Comparison of ENCODE assay signal across 31 mouse cellular contexts in genomic region chr3:66373807-66374575, GRCm38 (mm10).
DNase-seq lines count a peak whose midpoint lies in the region; ATAC-seq and TF ChIP-seq lines count a peak whose summit lies in the region.
"Had no signal": no experiment of that assay in that cellular context is flagged by ENCODE, and none has a peak within 500 bp of the region (broad histone marks: within the 10 kb centered on the region; RNA-seq: fewer than 3 reads in every experiment).

No protein-coding gene starts in this region.

- peak; percentile 11 for DNase-seq in adrenal gland, adult 2 months
- no peak for DNase-seq in adrenal gland, postnatal 14 days
- DNase-seq in embryonic facial prominence, embryonic 11.5 days (ENCODE audit: low spot score) = peak; percentile 64
- DNase-seq in frontal cortex, adult 2 months (ENCODE audit: extremely low spot score in 1 of 2, low spot score in 1 of 2) = no peak
- DNase-seq in heart, adult 2 months = no peak
- DNase-seq: adrenal gland, postnatal 36 days; cerebellum, adult 18-20 months; cerebellum, postnatal 25 days; gastrocnemius, postnatal 10 days; heart, postnatal 14 days; kidney, adult 2 months; lung, postnatal 4 days; right cerebral cortex, adult 18-20 months; spleen, adult 18-20 months; thymus, adult 18-20 months; thymus, postnatal 25 days had no signal

- no peak for TF ChIP-seq EP300 in heart, adult 2 months (IDR thresholded peaks at IDR 0.05; ENCODE audit: insufficient read depth, low read depth, low read length)

- no peak for TF ChIP-seq CTCF in embryonic fibroblast, embryonic 13.5 days (IDR thresholded peaks at IDR 0.05; ENCODE audit: borderline replicate concordance, insufficient read depth, low read length)
- no peak for TF ChIP-seq CTCF in heart, adult 2 months (IDR thresholded peaks at IDR 0.05)

- H3K9me3 ChIP-seq in embryonic facial prominence, embryonic 11.5 days (replicated peaks; ENCODE audit: control insufficient read depth, low read length) = no peaks in the 10 kb centered on the region
- H3K9me3 ChIP-seq in limb, embryonic 12.5 days = no peaks in the 10 kb centered on the region
- H3K9me3 ChIP-seq in forebrain, embryonic 16.5 days (ENCODE audit: control insufficient read depth, low read length) = no peaks in the 10 kb centered on the region
- H3K9me3 ChIP-seq: forebrain, embryonic 10.5 days; forebrain, embryonic 15.5 days; G1E; hindbrain, embryonic 10.5 days; hindbrain, embryonic 15.5 days; lung, embryonic 15.5 days; megakaryocyte, embryonic 14.5 days; midbrain, embryonic 12.5 days; neural tube, embryonic 12.5 days had no signal

- H3K27ac ChIP-seq in embryonic facial prominence, embryonic 11.5 days (replicated peaks; ENCODE audit: low read depth, low read length) = 0 out of 2 replicates have a peak overlapping the region, but pooled peaks have one; percentile 6
- H3K27ac ChIP-seq in embryonic fibroblast, embryonic 13.5 days (ENCODE audit: insufficient read depth, low read length) = peak overlapping the region; percentile 100
- peak overlapping the region; percentile 53 for H3K27ac ChIP-seq in limb, embryonic 12.5 days
- no peak overlapping the region for H3K27ac ChIP-seq in heart, adult 2 months
- H3K27ac ChIP-seq in forebrain, embryonic 16.5 days (ENCODE audit: low read length) = no peak overlapping the region
- H3K27ac ChIP-seq: forebrain, embryonic 10.5 days; forebrain, embryonic 15.5 days; hindbrain, embryonic 10.5 days; hindbrain, embryonic 15.5 days; kidney, postnatal 0 days; lung, embryonic 15.5 days; midbrain, embryonic 12.5 days; neural tube, embryonic 12.5 days had no signal

- TF ChIP-seq POLR2A in embryonic fibroblast, embryonic 13.5 days (IDR thresholded peaks at IDR 0.05; ENCODE audit: low read depth, low read length) = no peak
- no peak for TF ChIP-seq POLR2A in heart, adult 2 months (IDR thresholded peaks at IDR 0.05; ENCODE audit: insufficient read depth, low read depth, low read length)

- H3K4me3 ChIP-seq in embryonic facial prominence, embryonic 11.5 days (ENCODE audit: low read depth, low read length) = no peak overlapping the region
- no peak overlapping the region for H3K4me3 ChIP-seq in embryonic fibroblast, embryonic 13.5 days (ENCODE audit: insufficient read depth, low read length)
- no peak overlapping the region for H3K4me3 ChIP-seq in limb, embryonic 12.5 days (replicated peaks)
- H3K4me3 ChIP-seq in heart, adult 2 months = no peak overlapping the region
- no peak overlapping the region for H3K4me3 ChIP-seq in forebrain, embryonic 16.5 days (replicated peaks; ENCODE audit: low read length)
- H3K4me3 ChIP-seq: forebrain, embryonic 10.5 days; forebrain, embryonic 15.5 days; hindbrain, embryonic 10.5 days; hindbrain, embryonic 15.5 days; lung, embryonic 15.5 days; megakaryocyte, embryonic 14.5 days; midbrain, embryonic 12.5 days; myocyte; neural tube, embryonic 12.5 days had no signal

- ATAC-seq in embryonic facial prominence, embryonic 11.5 days (replicated peaks; ENCODE audit: insufficient number of reproducible peaks, low FRiP score, low TSS enrichment, low read depth) = peak; percentile 70; the same call in 1 of the 2 replicates
- ATAC-seq in limb, embryonic 12.5 days (ENCODE audit: insufficient number of reproducible peaks, insufficient read depth, low FRiP score, low TSS enrichment, low read depth) = peak; percentile 53; the same call in 1 of the 2 replicates
- no peak for ATAC-seq in forebrain, embryonic 16.5 days
- ATAC-seq: forebrain, embryonic 15.5 days; Patski had no signal

- intact Hi-C loops in heart, adult 2 months (cut with DNase I) = no loop called here

- H3K79me2 ChIP-seq in heart, adult 2 months (replicated peaks; ENCODE audit: control insufficient read depth, insufficient read depth, low read length) = no peaks in the 10 kb centered on the region

- H3K36me3 ChIP-seq in embryonic facial prominence, embryonic 11.5 days (replicated peaks; ENCODE audit: control insufficient read depth, insufficient read depth, low read depth, low read length) = no peaks in the 10 kb centered on the region
- H3K36me3 ChIP-seq in limb, embryonic 12.5 days = no peaks in the 10 kb centered on the region
- H3K36me3 ChIP-seq in heart, adult 2 months (ENCODE audit: control insufficient read depth, insufficient read depth, low read length) = no peaks in the 10 kb centered on the region
- no peaks in the 10 kb centered on the region for H3K36me3 ChIP-seq in forebrain, embryonic 16.5 days (ENCODE audit: control insufficient read depth, insufficient read depth)
- H3K36me3 ChIP-seq: forebrain, embryonic 10.5 days; forebrain, embryonic 15.5 days; G1E; hindbrain, embryonic 10.5 days; hindbrain, embryonic 15.5 days; lung, embryonic 15.5 days; midbrain, embryonic 12.5 days; neural tube, embryonic 12.5 days had no signal

- 46% methylated on average over 8 of the region's 8 CpGs for WGBS in embryonic facial prominence, embryonic 11.5 days
- 27% methylated on average over 8 of the region's 8 CpGs for WGBS in limb, embryonic 12.5 days
- WGBS in heart, adult 2 months = 74% methylated on average over 8 of the region's 8 CpGs
- WGBS in forebrain, embryonic 16.5 days = 90% methylated on average over 8 of the region's 8 CpGs

- H3K4me1 ChIP-seq in embryonic facial prominence, embryonic 11.5 days (ENCODE audit: control insufficient read depth, insufficient read depth, low read length) = no peaks in the 10 kb centered on the region
- H3K4me1 ChIP-seq in embryonic fibroblast, embryonic 13.5 days (ENCODE audit: control insufficient read depth, insufficient read depth, low read length) = peaks cover 17% of the 10 kb centered on the region
- H3K4me1 ChIP-seq in limb, embryonic 12.5 days (replicated peaks) = peaks cover 54% of the 10 kb centered on the region
- H3K4me1 ChIP-seq in heart, adult 2 months (ENCODE audit: control insufficient read depth, insufficient read depth, low read length) = no peaks in the 10 kb centered on the region
- H3K4me1 ChIP-seq in forebrain, embryonic 16.5 days (replicated peaks; ENCODE audit: control insufficient read depth, insufficient read depth, low read length) = no peaks in the 10 kb centered on the region
- H3K4me1 ChIP-seq: forebrain, embryonic 10.5 days; forebrain, embryonic 15.5 days; hindbrain, embryonic 10.5 days; hindbrain, embryonic 15.5 days; lung, embryonic 15.5 days; megakaryocyte, embryonic 14.5 days; midbrain, embryonic 12.5 days; neural tube, embryonic 12.5 days had no signal

- H3K9ac ChIP-seq in embryonic facial prominence, embryonic 11.5 days (replicated peaks; ENCODE audit: low read length) = no peak overlapping the region
- H3K9ac ChIP-seq in limb, embryonic 12.5 days (replicated peaks) = no peak overlapping the region
- H3K9ac ChIP-seq in heart, adult 2 months (ENCODE audit: low read depth, low read length) = no peak overlapping the region
- no peak overlapping the region for H3K9ac ChIP-seq in forebrain, embryonic 16.5 days (replicated peaks; ENCODE audit: low read depth, low read length)
- H3K9ac ChIP-seq: forebrain, embryonic 15.5 days; hindbrain, embryonic 15.5 days; lung, embryonic 15.5 days; midbrain, embryonic 12.5 days; neural tube, embryonic 12.5 days had no signal

- no peaks in the 10 kb centered on the region for H3K27me3 ChIP-seq in embryonic facial prominence, embryonic 11.5 days (ENCODE audit: control insufficient read depth, insufficient read depth, low read length)
- 0 out of 2 replicates have a peak, but pooled peaks cover 5% of the 10 kb centered on the region for H3K27me3 ChIP-seq in limb, embryonic 12.5 days
- no peaks in the 10 kb centered on the region for H3K27me3 ChIP-seq in heart, adult 2 months (ENCODE audit: control insufficient read depth, insufficient read depth, low read length)
- no peaks in the 10 kb centered on the region; the same call in 1 of the 2 replicates for H3K27me3 ChIP-seq in forebrain, embryonic 16.5 days (replicated peaks; ENCODE audit: control insufficient read depth, insufficient read depth, low read length)
- H3K27me3 ChIP-seq: forebrain, embryonic 15.5 days; hindbrain, embryonic 15.5 days; lung, embryonic 15.5 days; megakaryocyte, embryonic 14.5 days; midbrain, embryonic 12.5 days; neural tube, embryonic 12.5 days had no signal

- no peak overlapping the region for H3K4me2 ChIP-seq in embryonic facial prominence, embryonic 11.5 days (ENCODE audit: low read depth, low read length)
- H3K4me2 ChIP-seq in limb, embryonic 12.5 days = peak overlapping the region; percentile 1; the same call in 1 of the 2 replicates
- no peak overlapping the region for H3K4me2 ChIP-seq in forebrain, embryonic 16.5 days (ENCODE audit: low read length)
- H3K4me2 ChIP-seq: forebrain, embryonic 15.5 days; hindbrain, embryonic 15.5 days; lung, embryonic 15.5 days; midbrain, embryonic 12.5 days; neural tube, embryonic 12.5 days had no signal

Comparison
In these comparisons a context has a peak if more than half of its experiments do, and no peak if none do; other contexts are left out.
1. DNase-seq: peak in adrenal gland, adult 2 months (single experiment) and embryonic facial prominence, embryonic 11.5 days (single experiment); none in adrenal gland, postnatal 14 days (single experiment), frontal cortex, adult 2 months (0 of 2) and heart, adult 2 months (0 of 2).
2. H3K27ac ChIP-seq: peak in embryonic facial prominence, embryonic 11.5 days (single experiment), embryonic fibroblast, embryonic 13.5 days (single experiment) and limb, embryonic 12.5 days (single experiment); none in heart, adult 2 months (single experiment) and forebrain, embryonic 16.5 days (single experiment).